Mouse (Mus musculus): ENCODE data around the gene Cap1.

Cap1 gene

DNA sequence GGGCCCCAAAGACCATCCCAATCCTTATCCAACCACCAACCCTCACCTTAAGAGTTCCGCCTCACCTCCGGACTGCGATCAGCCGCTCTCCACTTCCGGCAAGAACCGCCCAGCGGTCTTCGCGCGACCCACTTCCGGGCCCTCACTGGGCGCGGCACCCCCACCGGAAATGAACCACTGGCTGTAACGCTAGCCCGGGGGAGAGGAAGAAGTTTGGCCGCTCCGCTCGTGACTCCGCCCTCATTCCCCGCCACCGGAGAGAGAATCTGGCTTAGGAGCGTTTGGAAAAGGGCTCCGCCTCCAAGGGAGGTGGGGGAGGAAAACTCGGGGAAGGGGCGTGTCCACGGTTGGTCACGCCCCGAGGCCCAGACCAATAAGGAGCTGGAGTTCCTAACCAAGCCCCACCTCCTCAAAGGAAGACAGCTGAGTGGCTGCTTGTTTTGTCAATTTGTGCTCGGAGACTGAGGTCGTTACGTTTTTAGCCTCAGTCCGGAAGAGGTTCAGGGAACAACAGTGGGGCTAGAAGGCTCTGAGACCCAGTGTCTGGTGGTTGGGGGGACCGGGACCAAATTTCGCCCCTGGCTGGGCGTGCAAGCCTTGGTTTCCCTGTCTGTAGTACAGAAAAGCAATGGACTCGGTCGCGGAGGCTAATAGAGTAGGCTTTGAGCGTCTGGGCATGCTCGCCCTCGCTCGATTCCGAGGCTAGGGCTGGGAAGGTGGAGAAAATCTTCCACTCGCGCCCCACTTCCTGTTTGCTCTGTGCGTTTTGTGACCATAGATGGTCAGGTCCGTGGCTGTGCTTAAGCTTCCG, at the start of gene Cap1:
TSS of gene Cap1 (minus strand) at position 289 of the 811 bp plus-strand sequence.
- peak; percentile 98 to 99 for DNase-seq

DNA sequence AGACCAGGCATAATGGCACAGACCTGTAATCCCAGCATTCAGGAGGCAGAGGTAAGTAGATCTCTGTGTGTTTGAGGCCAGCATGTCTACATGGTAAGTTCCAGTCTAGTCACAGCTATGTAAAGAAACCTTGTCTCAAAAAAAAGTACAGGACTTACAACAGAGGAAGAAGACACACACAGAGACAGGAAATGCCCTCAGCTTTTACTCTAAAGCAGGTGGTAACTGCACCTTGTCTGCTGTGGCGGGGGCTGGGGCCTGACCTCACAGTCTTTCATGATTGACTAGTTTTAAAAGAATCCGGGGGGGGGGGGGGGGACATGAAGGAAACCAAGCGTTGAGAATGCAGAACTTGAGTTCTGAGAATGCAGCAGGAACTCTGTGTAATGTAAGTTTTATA, 48.0 kb upstream of the Cap1 start:
- peak; percentile 23 to 55 for DNase-seq

DNA sequence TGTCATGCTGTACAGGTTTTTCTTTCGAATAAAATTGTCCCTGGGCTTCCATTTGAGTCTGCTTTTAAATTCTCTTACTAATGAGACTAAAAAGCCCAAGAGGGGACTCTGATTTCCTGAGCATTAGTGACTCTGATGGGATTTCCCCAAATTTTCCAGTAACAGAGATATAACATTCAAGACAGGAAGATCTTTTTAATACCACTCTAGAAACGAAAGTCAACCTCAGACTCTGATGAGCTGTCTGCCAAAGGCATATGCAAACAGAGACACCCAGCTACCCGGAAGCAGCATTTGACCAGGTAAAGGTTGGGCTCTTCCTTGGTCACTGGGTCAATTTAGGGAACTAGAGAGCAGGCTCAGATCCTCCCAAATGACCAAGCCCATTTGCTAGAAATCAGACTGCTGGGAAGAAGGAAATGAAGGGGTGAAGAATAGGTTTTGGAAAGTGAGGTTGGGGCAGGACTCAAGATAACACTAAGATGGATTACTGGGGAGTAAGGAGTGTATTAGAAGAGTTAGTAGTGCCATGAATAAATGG, 47.3 kb upstream of the Cap1 start:
- no peak for DNase-seq

DNA sequence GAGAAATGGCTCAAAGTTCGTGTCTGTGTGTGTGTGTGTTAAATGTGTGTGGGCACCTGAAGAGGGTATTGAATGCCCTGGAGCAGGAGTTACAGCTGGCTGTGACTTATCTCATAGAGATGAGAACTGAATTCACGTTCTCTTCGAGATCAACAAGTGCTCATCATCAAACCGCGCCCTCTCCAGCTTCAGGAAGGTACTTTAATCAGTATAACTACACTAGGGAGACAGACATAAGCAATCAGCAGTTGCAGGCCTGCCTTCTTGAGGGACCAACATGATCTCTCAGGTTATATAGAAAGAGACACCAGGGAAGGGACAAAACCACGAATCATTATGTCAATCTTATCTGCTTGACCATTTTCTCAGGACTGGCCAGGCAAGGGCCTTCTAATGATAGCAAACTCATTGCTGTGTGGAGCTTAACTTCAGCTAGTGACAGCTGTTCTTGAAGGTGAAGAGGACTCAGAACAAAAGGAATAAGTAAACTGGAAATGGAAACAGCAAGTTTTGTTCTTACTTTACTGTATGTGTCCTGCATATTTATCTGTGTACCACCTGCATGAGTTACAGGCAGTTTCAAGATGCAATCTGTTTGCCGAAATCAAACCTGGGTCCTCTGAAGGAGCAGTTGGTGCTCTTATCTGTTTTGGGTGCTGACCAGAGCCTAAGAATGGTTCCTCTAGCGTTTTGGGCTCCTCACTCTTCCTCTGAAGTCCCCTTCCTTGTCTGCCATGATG, 46.6 kb upstream of the Cap1 start:
- DNase-seq, result no peak

DNA sequence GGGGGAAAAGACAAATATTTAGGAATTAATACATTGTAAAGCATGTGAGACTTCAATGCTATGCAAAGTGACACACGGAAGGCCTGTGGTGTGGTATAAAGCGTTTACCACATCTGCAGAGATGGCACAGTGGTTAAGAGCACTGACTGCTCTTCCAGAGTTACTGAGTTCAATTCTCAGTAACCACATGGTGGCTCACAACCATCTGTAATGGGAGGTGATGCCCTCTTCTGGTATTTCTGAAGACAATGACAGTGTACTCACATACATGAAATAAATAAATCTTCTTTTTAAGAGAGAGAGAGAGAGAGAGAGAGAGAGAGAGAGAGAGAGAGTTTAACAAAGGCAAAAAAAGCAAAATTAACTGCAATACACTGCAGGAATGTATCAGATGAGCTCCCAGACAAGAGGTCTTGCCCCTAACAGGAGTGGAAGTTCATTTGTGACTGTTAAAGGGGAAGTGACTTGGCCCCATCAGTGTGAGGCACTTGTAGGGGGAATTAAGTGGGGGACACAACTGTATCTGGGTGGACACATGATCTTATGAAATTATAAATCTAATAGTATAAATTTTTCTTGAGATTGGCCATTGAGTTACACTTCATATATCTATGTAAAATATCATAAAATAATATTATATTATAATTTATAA, 45.2 kb upstream of the Cap1 start:
- DNase-seq, result no peak

DNA sequence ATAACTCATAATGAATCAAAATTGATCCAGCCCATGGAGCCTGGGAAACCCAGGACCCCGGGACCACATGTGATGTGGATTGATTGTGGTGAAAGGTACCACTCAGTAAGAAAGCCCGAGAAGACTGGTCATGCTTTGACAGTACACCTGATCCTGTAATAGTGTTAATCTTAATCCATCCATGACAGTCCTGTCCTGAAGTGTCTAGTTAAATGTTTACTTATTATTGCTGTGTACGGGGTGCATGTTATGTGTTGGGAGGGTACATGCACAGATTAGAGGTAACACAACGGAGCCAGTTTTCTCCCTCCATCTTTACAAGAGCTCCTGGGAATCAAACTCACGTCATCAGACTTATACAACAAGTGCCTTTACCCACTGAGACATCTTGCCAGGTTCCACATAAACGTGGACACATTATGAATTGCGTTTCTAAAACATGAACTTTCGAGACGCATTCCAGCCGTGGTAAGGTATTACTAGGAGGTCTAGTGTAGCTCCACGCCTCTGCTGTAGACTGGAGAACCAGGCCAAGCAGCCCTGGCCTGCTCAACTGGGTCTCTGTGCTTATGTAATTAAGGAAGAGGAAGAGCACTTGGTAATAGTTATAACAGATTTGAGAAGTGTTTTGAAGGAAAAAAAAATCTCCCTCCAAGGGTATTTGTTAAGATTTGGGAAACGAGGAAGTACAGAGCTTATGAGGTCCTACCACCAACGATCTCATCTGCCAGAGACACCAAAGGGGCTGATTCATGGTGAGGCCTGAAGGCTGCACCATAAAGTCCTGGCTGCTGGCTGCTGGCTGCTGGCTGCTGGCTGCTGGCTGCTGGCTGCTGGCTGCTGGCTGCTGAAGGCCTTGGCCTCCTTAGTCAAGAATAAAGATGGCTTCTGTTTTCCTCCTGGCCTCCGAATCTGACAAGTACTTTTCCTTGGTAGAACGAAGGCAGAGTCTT, 37.8 kb upstream of the Cap1 start:
- peak; percentile 42 to 47 for DNase-seq

DNA sequence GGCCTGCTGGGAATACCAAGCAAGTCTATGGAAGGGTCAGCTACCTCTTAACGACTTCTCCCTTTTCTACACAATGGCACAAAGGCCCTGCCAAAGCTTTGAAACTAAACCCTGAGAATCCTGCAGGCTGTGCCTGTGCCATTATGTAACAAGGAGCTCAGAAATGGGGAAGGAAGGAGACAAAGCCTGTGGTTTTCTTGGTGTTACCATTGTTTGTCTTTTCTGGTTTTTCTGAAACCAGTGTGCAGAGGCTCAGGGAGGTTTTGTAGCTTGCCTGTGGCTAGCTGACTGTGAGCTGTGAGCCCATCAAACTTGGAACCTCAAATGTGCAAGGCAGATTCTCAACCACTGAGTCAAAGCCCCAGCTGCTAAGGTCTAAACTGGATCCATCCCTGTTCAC, 37.0 kb upstream of the Cap1 start:
- DNase-seq, result peak in 1 of 2 experiments; percentile 14

DNA sequence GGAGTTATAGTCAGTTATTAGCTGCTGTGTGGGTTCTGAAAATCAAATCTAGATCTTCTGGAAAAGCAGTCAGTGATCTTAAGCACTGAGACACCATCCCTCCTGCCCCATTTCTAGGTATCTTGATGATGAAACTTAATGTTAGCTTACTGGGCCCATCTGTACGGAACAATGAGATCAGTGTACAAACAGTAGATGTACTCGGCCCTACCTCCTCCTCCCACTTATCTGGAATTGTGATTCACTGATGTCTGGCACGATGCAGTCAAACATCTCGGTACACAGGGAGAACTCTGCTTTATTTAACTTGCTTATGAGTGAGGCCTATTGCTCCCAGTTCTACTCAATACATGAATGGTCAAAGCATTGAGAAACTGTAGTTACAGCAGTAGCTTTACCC, 30.1 kb upstream of the Cap1 start:
- no peak for DNase-seq

DNA sequence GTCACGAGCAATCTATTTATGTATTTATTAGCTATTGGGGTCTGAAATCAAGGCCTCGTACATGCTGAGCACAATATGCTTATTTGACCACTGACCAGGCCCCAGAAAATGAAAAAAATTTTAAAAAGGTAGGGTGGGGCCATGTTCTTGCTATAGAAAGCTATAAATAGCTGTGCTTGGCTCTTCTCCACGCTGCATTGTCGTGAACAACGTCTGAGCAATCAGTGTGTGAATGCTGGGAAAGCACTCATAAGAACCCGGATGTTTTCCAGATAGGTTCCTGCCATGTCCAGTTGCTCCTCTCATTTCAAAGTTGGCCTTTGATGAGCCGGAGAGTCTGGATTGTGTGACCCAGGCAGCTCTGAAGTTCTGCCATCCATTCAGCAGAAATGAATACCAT, 28.3 kb upstream of the Cap1 start:
- no peak for DNase-seq

DNA sequence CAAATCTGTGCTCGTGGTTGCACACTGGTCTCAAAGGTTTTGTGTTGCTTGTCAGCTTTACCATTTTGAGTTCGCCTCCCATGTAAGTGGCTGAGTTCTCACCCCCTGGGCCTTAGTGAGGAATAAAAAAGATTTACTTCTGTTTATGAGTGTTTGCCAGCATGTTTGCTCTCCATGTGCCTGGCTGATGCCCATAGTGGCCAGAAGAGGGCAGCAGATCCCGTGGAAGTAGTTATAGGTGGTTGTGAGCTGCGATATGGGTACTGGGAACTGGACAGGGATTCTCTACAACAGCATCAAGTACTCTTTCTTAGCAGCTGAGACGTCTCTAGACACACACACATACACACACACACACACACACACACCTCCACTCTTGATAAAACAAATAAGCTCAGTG, 26.8 kb upstream of the Cap1 start:
- peak in 1 of 2 experiments; percentile 13 for DNase-seq

DNA sequence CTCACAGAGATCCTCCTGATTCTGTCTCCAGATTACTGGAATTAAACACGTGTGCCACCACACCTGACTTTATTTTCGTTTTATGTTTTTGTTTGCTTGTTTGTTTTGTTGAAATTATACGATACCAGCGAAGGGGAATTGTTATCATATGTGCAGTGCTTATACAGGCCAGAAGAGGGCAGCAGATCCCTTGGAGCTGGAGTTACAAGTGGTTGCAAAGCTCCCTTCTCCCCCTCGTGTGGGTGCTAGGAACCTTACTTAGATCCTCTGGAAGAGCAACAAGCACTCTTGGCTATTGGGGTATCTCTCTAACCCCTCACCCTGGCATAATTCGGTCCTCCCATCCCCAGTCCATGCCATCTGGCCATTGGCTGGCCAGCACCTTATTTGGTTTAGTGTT, 24.7 kb upstream of the Cap1 start:
- peak in 1 of 2 experiments; percentile 51 for DNase-seq

DNA sequence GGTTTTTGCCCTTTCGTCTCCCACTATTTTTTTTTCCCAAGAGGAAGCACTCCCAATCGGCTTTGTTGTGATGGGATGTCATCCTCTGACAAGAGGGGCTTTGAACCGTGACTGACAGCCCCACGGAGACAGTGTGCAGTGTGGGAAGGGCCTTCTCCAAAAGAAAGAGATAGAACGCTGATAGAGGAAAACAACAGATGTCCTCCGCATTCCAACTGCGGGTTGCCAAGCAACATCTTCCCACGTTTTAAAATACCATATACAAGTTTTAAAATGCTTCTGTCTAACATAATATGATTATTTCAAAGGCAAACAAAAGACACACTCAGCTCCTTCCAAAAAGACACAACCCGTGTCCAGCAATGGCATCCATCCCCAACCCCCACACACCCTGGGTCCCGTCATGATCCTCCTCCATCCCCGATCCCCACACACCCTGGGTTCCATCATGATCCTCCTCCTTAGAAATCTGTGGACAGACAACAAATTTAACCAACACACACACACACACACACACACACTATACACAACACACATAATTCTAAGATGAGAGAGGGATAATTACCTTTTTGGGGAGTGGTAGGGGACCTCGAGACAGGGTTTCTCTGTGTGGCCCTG, 23.8 kb upstream of the Cap1 start:
- no peak for DNase-seq

DNA sequence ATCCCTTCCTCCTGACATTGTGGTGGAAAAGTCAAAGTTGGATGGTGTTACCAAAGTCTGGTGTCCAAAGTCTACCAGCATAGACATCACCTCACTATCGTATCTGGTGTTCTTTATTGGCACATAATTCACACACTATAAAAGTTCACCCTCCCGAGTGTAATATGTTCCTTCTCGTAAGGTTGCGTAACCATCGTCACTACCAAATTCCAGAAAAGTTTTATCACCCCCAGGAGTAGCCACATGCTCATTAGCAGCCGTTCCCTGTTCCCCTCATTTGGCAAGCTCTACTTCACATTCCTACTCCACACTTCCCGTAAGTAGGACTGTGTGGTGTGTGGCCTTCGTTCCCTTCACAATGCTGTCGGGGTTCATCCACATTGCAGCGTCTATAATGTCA, 19.5 kb upstream of the Cap1 start:
- DNase-seq, result no peak

DNA sequence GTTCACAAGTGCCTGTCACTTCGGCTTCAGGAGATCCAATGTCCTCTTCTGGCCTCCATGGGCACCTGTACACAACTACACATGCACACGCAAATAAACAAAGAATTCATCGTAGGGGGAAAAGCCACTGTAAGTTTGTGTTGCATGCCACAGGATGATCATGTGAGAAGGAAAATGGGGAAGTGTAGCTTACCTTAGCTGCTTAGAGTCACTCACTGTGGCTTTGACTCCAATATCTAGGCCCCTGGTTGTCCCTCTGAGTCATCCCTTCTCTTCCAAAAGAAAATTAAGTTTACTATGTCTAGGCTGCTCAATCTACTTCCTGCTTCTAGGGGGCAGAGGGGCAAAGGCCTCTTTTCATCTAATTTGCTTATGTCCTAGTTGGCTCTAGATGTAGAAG, 17.9 kb upstream of the Cap1 start:
- DNase-seq, result no peak

DNA sequence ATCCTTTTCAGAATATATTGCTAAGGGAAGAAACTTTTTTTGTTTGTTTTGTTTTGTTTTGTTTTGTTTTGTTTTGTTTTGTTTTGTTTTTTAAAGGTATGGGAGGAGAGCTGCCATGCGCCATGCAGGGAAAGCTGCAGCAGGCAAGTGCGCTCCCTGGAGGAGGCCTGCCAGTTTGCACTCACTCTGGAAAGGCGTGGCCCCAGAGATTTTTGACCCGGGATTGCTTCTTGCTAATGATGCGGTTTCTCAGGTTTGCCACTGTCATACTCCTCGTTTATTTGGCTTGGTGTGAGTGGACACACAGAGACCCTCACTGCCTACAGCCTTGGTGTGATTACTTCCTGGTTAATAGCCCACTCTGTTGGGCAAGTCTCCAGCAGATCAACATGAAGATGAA, 16.3 kb upstream of the Cap1 start:
- peak in 1 of 2 experiments; percentile 64 for DNase-seq

DNA sequence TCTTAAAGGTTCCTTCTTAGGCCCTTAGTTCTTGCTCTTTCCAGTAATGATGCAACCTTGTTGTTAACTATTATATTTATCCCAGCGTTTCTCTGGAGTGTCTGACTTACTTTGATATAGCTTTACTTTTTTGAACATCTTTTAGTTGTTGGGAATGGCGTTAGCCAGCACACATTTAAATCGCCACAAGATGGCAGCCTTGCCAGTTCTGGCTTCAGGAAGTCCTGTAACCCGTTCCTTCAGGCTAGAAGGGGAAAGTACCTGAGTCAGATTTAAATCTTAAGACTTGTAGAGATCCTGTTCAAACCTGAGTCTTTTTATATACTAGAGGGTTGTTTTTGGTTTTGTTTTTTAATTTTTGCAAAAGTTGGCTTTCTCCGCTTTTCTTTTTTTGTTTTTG, 12.5 kb upstream of the Cap1 start:
- DNase-seq, result peak; percentile 73 to 87

DNA sequence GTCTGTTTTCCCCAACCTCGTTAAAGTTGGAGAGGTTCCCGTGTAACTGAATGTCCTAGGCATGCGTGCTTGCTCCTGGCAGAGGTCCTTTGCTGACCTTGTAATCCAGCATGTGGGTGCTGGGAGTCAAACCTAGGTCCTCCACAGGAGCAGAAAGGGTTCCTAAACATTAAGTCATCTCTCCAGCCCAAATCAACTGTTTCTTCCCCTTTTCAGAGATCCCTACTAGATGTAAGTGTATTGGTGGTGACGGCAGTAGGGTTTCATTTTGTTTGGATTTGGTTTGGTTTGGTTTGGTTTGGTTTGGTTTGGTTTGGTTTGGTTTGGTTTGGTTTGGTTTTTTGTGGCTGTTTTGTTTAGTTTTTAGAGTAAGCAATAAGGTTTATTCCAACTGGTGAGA, 11.9 kb upstream of the Cap1 start:
- DNase-seq, result no peak

DNA sequence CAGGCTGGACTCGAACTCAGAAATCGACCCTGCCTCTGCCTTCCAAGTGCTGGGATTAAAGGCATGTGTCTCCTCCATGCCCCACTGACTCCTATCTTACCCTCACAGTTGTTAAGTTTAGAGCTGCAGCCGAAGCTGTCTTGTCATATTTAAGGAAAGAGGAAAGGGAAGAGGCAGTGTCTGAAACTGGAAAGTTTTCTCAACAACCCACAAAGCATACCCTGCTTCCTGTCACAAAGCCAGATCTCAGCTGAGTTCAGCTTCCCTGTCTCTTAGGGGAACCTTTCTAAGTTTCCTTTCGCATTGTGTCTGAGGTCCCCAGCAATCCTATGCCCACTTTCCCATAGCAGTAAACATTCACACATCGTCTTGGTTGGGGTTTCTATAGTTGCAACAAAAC, 6.3 kb upstream of the Cap1 start:
- no peak for DNase-seq

DNA sequence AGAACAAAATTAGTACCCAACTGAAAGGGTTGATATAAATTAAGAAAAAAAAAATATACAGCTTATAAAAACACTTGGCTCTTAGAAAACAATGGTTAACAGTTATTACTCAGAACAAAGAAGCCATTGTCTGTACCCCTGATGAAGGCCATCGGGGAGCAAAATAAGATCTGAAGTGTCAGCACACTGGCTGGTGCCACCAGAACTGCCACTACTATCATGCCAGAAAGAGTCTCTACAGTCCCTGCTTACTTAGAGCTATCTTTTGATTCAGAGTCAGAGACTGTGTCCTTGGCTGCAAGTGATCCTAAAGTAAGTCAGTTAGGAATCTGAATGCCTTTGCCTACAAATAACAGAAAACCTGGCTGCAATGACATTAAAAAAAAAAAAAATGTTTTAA, 5.7 kb upstream of the Cap1 start:
- no peak for DNase-seq

DNA sequence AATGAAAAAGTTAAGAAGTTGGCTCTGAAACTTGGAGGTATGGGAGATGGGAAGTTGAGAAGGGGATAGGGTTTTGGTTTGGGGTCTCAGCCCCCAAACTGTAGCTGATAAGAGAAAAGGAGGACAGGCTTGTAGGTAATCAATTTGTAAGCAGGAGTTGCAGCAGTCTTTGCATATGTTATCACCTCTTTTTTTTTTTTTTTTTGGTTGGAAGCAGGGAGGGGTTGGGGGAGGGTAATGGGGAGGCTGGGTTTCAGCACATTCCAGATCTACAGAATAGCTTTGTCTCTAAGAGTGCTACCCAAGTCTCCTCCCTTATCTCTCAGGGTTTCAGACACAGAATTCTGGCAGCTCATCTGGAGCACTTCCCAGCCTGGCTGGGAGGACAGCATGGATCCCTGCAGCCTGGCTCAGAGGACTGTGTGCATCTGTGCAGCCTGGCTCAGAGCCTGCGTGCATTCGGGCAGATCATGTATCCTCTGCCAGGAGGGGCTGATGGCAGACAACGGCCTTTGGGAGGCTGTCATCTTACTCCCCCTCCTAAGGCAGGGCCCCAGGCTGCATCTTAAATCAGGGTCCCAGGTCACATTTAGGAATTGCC, 5.1 kb upstream of the Cap1 start:
- peak in 1 of 2 experiments; percentile 46 for DNase-seq

DNA sequence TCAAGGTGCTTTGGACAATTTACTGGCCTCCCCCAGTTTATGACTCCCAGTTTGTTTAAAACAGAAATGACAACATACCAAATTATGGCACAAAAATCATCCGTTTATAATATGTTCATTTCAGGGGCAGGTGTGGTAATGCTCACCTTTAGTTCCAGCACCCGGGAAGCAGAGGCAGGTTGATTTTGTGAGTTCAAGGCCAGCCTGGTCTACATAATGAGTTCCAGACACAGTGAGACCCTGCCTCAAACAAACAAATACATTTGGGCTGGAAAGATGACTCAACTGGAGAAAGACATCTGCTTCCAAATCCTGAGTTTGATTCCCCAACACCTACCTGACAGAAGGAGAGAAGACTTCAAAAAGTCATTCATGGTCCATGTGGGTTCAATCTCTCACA, 1.5 kb upstream of the Cap1 start:
- no peak for DNase-seq

All from kidney, postnatal 36 days (tissue).